In the genomic region with DNA sequence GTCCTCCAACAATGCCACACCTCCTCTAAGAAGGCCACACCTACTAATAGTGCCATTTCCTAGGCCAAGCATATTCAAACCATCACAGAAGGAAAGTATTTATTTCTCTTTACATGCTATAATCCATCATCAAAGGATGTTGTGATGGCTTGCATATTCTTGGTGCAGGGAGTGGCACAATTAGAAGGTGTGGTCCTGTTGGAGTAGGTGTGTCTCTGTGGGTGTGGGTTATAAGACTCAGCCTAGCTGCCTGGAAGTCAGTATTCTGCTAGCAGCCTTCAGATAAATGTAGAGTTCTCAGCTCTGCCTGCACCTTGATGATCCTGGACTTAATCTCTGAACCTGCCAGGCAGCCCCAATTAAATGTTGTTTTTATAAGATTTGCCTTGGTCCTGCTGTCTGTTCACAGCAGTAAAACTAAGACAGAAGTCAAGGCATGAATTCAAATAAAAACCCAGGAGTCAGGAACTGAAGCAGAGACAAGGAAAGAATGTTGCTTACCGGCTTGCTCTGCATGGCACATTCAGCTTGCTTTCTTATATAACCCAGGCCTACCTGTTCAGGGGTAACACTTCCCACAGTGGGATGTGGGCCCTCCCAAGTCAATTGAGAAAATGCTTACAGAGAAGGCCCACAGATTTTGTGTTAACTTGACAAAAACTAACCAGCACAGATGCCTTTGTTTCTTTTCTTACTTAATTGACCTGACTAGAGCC, we compare ENCODE assay signal across 13 mouse cellular contexts.
"Had no signal": no experiment of that assay in that cellular context is flagged by ENCODE, and none has a peak within 500 bp of the region (broad histone marks: within the 10 kb centered on the region; RNA-seq: fewer than 3 reads in every experiment).

No protein-coding gene starts in this region.

- H3K9ac ChIP-seq: limb, embryonic 13.5 days; midbrain, embryonic 13.5 days; neural tube, embryonic 15.5 days; stomach, embryonic 15.5 days had no signal

- H3K36me3 ChIP-seq: limb, embryonic 13.5 days; midbrain, embryonic 13.5 days; neural tube, embryonic 15.5 days; stomach, embryonic 15.5 days had no signal

- H3K27ac ChIP-seq: layer of hippocampus, adult 2 months; limb, embryonic 13.5 days; midbrain, embryonic 13.5 days; neural tube, embryonic 15.5 days; stomach, embryonic 15.5 days had no signal

- H3K4me2 ChIP-seq: limb, embryonic 13.5 days; midbrain, embryonic 13.5 days; neural tube, embryonic 15.5 days; stomach, embryonic 15.5 days had no signal

- H3K4me1 ChIP-seq: limb, embryonic 13.5 days; midbrain, embryonic 13.5 days; neural tube, embryonic 15.5 days; stomach, embryonic 15.5 days had no signal

- H3K9me3 ChIP-seq: limb, embryonic 13.5 days; midbrain, embryonic 13.5 days; neural tube, embryonic 15.5 days; stomach, embryonic 15.5 days had no signal

- ATAC-seq: midbrain, embryonic 13.5 days had no signal

- DNase-seq: kidney, adult 18-20 months; kidney, postnatal 10 days; kidney, postnatal 4 days; left cerebral cortex, postnatal 4 days; lung, adult 18-20 months; right cerebral cortex, postnatal 4 days; thymus, postnatal 4 days had no signal

- H3K27me3 ChIP-seq: limb, embryonic 13.5 days; midbrain, embryonic 13.5 days; neural tube, embryonic 15.5 days; stomach, embryonic 15.5 days had no signal

- H3K4me3 ChIP-seq: layer of hippocampus, adult 2 months; limb, embryonic 13.5 days; midbrain, embryonic 13.5 days; myocyte; neural tube, embryonic 15.5 days; stomach, embryonic 15.5 days had no signal
